8 mouse cellular contexts compared by ENCODE assay signal in genomic region chr4:45964771-45965439, GRCm38 (mm10). TPM values are rescaled to one million over a fixed set of nuclear protein-coding genes. Genes with fewer than 3 reads are reported as not detected.
DNase-seq lines count a peak whose midpoint lies in the region; ATAC-seq and TF ChIP-seq lines count a peak whose summit lies in the region.

Gene Tdrd7, plus strand, starts transcription at chr4:45965334.

- no peak for ATAC-seq in forebrain, embryonic 14.5 days
- no peak for ATAC-seq in liver, embryonic 11.5 days (replicated peaks; ENCODE audit: low FRiP score)

- DNase-seq in heart, adult 11 months, result peak; percentile 94
- no peak for DNase-seq in heart, adult 9 months (ENCODE audit: low spot score in 2 of 2)
- no peak for DNase-seq in forebrain, embryonic 14.5 days (ENCODE audit: low spot score)
- DNase-seq in kidney, adult 11 months, result peak; percentile 35
- DNase-seq in liver, embryonic 11.5 days (ENCODE audit: low spot score), result no peak
- no peak for DNase-seq in ovary, postnatal 14 days (ENCODE audit: low spot score)
- no peak for DNase-seq in embryo, embryonic 10.5 days (ENCODE audit: low spot score)

- H3K27ac ChIP-seq in forebrain, embryonic 14.5 days (ENCODE audit: low read depth, low read length), result no peak within 1 kb of the TSS
- H3K27ac ChIP-seq in liver, embryonic 11.5 days (ENCODE audit: low read depth, low read length), result no peak within 1 kb of the TSS

- H3K4me1 ChIP-seq in forebrain, embryonic 14.5 days (ENCODE audit: control insufficient read depth, insufficient read depth, low read length), result peaks cover 10% of the 10 kb centered on the region; the same call in 1 of the 2 replicates
- peaks cover 14% of the 10 kb centered on the region for H3K4me1 ChIP-seq in liver, embryonic 11.5 days (replicated peaks; ENCODE audit: control insufficient read depth, insufficient read depth, low read length)

- H3ac ChIP-seq in myocyte (ENCODE audit: control insufficient read depth, insufficient read length), result no peak within 1 kb of the TSS

- H3K36me3 ChIP-seq in forebrain, embryonic 14.5 days (ENCODE audit: control insufficient read depth, insufficient read depth, low read length), result no peaks in the 10 kb centered on the region
- no peaks in the 10 kb centered on the region for H3K36me3 ChIP-seq in liver, embryonic 11.5 days (ENCODE audit: control insufficient read depth, insufficient read depth, low read length)
- H3K36me3 ChIP-seq in myocyte (ENCODE audit: control insufficient read depth, insufficient read depth), result no peaks in the 10 kb centered on the region

- H3K4me2 ChIP-seq in forebrain, embryonic 14.5 days (ENCODE audit: low read length), result no peak within 1 kb of the TSS
- peak within 1 kb of the TSS; percentile 3; the same call in 1 of the 2 replicates for H3K4me2 ChIP-seq in liver, embryonic 11.5 days
- H3K4me2 ChIP-seq in myocyte (ENCODE audit: low read depth), result peak within 1 kb of the TSS; percentile 98

- TF ChIP-seq POLR2A in myocyte (IDR thresholded peaks at IDR 0.05; ENCODE audit: insufficient read length, low read depth), result no peak

- H3K9ac ChIP-seq in forebrain, embryonic 14.5 days (ENCODE audit: low read length), result no peak within 1 kb of the TSS
- no peak within 1 kb of the TSS for H3K9ac ChIP-seq in liver, embryonic 11.5 days (ENCODE audit: low read depth, low read length)

- H3K27me3 ChIP-seq in forebrain, embryonic 14.5 days (replicated peaks; ENCODE audit: control insufficient read depth, insufficient read depth, low read length), result no peaks in the 10 kb centered on the region
- no peaks in the 10 kb centered on the region for H3K27me3 ChIP-seq in liver, embryonic 11.5 days (replicated peaks; ENCODE audit: control insufficient read depth, insufficient read depth, low read length)
- H3K27me3 ChIP-seq in myocyte (ENCODE audit: control insufficient read depth, insufficient read depth, insufficient read length), result no peaks in the 10 kb centered on the region

- H3K79me2 ChIP-seq in myocyte (ENCODE audit: control insufficient read depth, insufficient read depth), result no peaks in the 10 kb centered on the region

- 88% methylated on average over 10 of the region's 10 CpGs for WGBS in forebrain, embryonic 14.5 days
- WGBS in liver, embryonic 11.5 days, result 55% methylated on average over 10 of the region's 10 CpGs

- H3K9me3 ChIP-seq in forebrain, embryonic 14.5 days (replicated peaks; ENCODE audit: control insufficient read depth, low read length), result no peaks in the 10 kb centered on the region
- no peaks in the 10 kb centered on the region for H3K9me3 ChIP-seq in liver, embryonic 11.5 days (ENCODE audit: control insufficient read depth, low read length)

- H3K4me3 ChIP-seq in forebrain, embryonic 14.5 days (ENCODE audit: low read depth, low read length), result no peak within 1 kb of the TSS
- no peak within 1 kb of the TSS for H3K4me3 ChIP-seq in liver, embryonic 11.5 days (ENCODE audit: low read depth, low read length)
- peak within 1 kb of the TSS; percentile 16 for H3K4me3 ChIP-seq in myocyte

TF ChIP-seq in myocyte, 11 proteins besides CTCF, POLR2A, EP300 and RAD21:
- no peak for TF ChIP-seq TCF3 (IDR thresholded peaks at IDR 0.05; ENCODE audit: insufficient read length, low read depth)
- no peak for TF ChIP-seq MYOG (IDR thresholded peaks at IDR 0.05; ENCODE audit: control insufficient read depth in 1 of 3, insufficient read depth in 1 of 3, insufficient read length in 2 of 3, low read depth in 2 of 3)
- no peak for TF ChIP-seq E2F4 (IDR thresholded peaks at IDR 0.05; ENCODE audit: insufficient read depth)
- TF ChIP-seq POLR2AphosphoS2 (IDR thresholded peaks at IDR 0.05; ENCODE audit: insufficient read length, low read depth), result no peak
- TF ChIP-seq MAX (IDR thresholded peaks at IDR 0.05; ENCODE audit: low read depth), result no peak
- TF ChIP-seq SRF (IDR thresholded peaks at IDR 0.05; ENCODE audit: control insufficient read depth, insufficient read length, low read depth), result no peak
- no peak for TF ChIP-seq CEBPB (IDR thresholded peaks at IDR 0.05; ENCODE audit: insufficient read depth, poor library complexity, severe bottlenecking)
- no peak for TF ChIP-seq MYOD1 (IDR thresholded peaks at IDR 0.05; ENCODE audit: control insufficient read depth in 1 of 3, insufficient read length in 2 of 3, low read depth in 2 of 3)
- TF ChIP-seq USF1 (IDR thresholded peaks at IDR 0.05; ENCODE audit: low read depth), result no peak
- no peak for TF ChIP-seq REST (IDR thresholded peaks at IDR 0.05; ENCODE audit: insufficient read depth, insufficient read length)
- TF ChIP-seq TCF12 (IDR thresholded peaks at IDR 0.05; ENCODE audit: insufficient read depth, poor library complexity, severe bottlenecking), result no peak

RNA-seq across cellular contexts. Expression of gene Tdrd7, which starts in this region (rescaled TPM):
- 15.0 and 18.7 TPM in 2 replicates for polyA plus RNA-seq in forebrain, embryonic 14.5 days (2014; fragmentation: Nextera tagmentation; extraction: Ambion mirVana)
- 6.1 and 7.9 TPM in 2 replicates for polyA plus RNA-seq in liver, embryonic 11.5 days (2014; fragmentation: Nextera tagmentation; extraction: Ambion mirVana)
- 12.0 TPM for polyA plus RNA-seq in myocyte (2012; fragmentation: generic; extraction: Trizol)

Comparison
In these comparisons a context has a peak if more than half of its experiments do, and no peak if none do; other contexts are left out.
1. DNase-seq: peak in heart, adult 11 months (single experiment) and kidney, adult 11 months (single experiment); none in heart, adult 9 months (0 of 2), forebrain, embryonic 14.5 days (single experiment), liver, embryonic 11.5 days (single experiment), ovary, postnatal 14 days (single experiment) and embryo, embryonic 10.5 days (single experiment).